Mouse (Mus musculus) spleen, embryonic (tissue): ENCODE measurements around the gene Efna1.

Source experiments
- CTCF ChIA-PET: fragments of 350-600 bp; sonication (Branson Sonifier 250); formaldehyde crosslinking; loops from one replicate; lab custom pipeline; 2022; lab: Charles Lee

Efna1 gene

DNA sequence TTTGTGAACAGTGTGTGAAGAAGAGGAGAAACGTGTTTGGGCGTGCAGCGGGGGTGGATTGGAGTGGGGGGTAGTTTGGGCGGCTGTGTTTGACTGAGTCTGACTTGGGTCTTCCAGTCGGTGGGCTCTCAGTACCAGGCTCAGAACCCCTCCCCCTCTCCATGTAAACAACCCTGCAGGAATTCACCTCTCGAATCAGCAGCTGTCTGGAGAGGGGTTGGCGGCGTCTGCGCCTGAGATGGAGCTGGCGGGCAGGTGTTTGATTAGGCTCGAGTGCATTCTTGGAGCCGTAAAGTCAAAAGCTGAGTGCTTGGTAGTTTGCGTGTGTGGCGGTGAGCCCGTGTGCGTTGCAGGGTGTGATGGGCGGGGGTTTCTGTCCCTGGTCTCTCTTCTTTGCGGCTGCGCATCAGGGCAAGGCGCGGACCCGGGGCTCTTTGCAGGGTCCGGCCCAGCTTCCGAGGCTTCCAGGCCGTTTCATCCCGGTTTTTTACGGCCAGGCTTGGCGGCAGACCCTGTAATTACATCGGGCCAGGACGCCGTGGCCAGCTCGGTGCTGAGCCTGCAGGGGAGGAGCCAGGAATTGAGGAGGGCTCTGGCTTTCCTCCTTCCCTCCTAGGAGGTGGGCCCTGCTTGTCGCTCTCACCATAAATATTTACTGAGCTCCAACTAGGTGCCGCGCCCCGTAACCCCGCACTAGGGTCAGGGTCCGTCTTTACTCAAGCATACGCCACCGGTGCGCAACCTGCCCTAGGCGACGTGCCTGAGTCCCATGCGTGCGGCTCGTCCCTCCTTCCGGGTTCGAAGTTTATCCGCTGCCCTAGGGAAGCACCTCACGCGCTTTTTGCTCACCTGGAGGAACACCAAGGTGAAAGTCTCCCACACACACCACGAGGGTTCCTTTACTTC is at the start of gene Efna1:
TSS of gene Efna1 (minus strand) at position 537 of the 906 bp plus-strand sequence.
- CTCF ChIA-PET = interaction anchor here (0.8 to 2.1 kb wide), 4 partner anchors 14 to 70 kb away, joined by 3 to 12 read pairs (median 4); partner anchors contain the start of genes Krtcap2 and Trim46

- CTCF ChIA-PET = interaction anchor here (0.5 kb wide), 1 partner anchor 400 kb away, joined by 3 read pairs; no protein-coding TSS in a partner anchor
Measured at GRCm38 (mm10) chr3:89330346-89330745, 49.4 kb upstream of the Efna1 start.

GRCm38 (mm10) chr3:89328623-89329022 is 47.7 kb upstream of the Efna1 start:
- CTCF ChIA-PET = no interaction called here

DNA sequence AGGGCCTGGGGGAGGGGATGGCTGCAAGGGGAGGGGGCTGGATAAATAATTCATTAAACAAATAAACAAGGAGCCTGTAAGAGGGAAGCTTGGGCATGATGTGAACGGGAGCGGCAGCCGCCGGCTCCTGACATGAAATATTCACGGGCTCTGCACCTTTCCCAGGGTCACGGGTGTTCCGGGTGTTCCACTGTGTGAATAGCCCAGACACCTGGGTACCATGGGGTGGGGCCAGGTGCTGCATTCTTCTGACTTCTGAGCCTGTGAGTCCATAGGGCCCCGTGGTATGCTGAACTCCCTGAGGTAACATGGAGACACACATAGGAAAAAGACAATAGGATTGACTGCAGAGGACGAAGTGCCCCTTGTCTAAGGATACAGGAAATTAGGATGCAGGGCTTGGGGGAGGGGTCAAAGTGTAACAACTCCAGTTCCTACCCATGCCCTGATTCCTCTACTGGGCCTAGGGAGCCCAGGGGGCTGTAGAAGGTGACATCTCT is 46.5 kb upstream of the Efna1 start:
- CTCF ChIA-PET = interaction anchor here (0.6 kb wide), 1 partner anchor 12 kb away, joined by 4 read pairs; no protein-coding TSS in a partner anchor

DNA sequence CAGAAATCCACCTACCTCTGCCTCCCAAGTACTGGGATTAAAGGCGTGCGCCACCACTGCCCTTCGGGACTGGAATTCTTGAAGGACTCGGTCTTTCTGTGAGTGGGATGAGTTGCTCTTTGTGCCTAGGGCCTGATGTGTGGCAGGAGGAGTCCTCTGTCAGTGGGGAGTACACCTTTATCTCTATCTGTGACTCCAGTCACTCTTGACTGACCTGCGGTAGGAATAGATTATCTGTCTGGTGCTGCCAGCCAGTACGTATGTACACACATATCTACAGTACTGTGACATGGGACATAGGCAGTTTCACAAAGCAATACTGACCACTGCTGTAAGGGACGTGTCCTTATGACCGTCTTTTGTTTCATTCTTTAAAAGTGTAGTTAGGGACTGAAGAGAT is 44.9 kb upstream of the Efna1 start:
- CTCF ChIA-PET = no interaction called here

- CTCF ChIA-PET = interaction anchor here (0.7 kb wide), 1 partner anchor 200 kb away, joined by 4 read pairs; no protein-coding TSS in a partner anchor
Measured at GRCm38 (mm10) chr3:89322514-89323165, 41.7 kb upstream of the Efna1 start, which contains the start of gene Efna3. Gene Efna3 (minus strand): TSS chr3:89322965.

GRCm38 (mm10) chr3:89322131-89322500 is 41.2 kb upstream of the Efna1 start:
- CTCF ChIA-PET = interaction anchor here (0.6 to 0.7 kb wide), 2 partner anchors 9 to 200 kb away, joined by 4 read pairs; no protein-coding TSS in a partner anchor

DNA sequence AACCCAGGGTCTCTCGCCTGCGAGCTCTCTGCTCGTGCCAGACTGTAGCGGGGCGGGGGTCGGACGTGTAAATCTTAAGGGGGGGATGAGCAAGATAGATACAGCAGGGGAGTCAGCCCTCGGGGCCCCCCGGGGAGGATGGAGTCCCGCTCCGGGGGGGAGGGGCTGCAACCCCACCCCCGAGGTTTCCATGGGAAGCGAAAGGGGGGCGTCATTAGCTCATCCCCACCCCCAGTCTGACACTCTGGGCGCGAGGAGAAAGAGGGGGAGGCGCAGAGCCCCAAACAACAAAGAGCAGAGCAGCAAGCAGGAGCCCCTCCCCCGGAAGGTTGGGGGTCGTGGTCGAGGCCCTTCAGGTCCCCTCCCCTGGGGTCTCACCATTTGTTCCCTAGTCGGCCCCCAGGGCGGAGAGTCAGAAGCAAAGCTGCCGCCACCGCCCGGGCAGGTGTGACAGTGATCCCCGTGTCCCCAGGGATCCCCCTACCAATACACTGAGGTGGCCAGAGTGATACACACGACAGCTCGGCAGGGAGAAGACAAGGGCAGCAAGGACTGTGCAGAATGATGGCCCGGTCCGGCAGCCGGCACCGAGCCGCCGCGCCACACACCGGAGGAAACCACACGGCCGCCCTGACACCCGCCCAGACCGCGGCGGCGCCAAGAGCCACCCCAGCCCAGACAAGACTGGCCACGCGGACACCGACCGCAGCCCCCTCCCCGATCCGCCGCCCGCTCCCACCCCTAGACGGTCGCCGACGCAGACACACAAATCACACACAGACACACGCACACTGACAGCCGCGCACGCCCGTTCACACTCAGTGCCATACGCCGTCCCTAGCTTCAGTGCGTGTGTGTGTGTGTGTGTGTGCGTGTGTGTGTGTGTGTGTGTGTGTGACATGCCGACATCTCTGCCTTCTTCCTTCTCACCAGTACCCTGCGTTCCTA is 40.5 kb upstream of the Efna1 start:
- CTCF ChIA-PET = interaction anchor here (0.6 to 0.7 kb wide), 4 partner anchors 10 to 1404 kb away, joined by 3 to 5 read pairs (median 4); no protein-coding TSS in a partner anchor

GRCm38 (mm10) chr3:89320581-89321182 is 39.7 kb upstream of the Efna1 start:
- CTCF ChIA-PET = interaction anchor here (0.6 to 0.7 kb wide), 3 partner anchors 22 to 1403 kb away, joined by 3 to 5 read pairs (median 3); no protein-coding TSS in a partner anchor

DNA sequence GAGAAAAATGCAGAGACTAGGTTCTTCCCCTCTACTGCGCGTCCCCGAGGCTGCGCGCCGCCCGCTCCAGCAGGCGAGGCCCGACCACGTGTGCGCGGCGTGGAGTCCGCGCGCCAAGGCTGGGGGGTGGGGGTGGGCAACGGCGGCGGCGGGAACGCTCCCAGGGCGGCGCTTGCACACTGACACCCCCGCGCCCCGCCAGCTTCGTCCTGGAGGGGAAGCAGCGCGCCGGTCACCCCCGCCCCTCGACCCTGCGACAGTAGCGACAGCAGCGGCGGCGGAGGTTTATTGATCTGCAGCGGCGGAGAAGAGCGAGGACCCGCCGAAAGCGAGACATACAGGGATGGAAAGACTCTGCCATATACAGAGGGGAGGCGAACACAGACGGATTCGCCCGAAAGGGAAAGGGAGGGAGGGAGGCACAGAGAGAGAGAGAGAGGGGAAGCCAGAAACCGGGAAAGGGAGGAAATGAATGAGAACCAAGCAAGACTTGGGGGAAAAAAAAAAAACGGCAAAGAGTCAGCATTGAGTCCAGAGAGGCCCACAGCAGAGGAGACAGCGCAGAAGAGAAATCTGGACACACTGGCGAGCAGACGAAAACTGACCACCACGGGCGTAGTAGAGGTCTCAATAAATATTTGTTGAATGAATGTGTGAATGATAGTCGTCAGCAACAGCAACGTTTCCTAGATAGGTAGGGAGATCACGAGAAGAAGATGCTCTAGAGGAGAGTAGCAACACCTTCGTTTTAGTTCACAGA is 38.8 kb upstream of the Efna1 start:
- CTCF ChIA-PET = no interaction called here

GRCm38 (mm10) chr3:89318971-89319590 is 38.1 kb upstream of the Efna1 start:
- CTCF ChIA-PET = interaction anchor here (0.6 kb wide), 3 partner anchors 49 to 823 kb away, joined by 3 to 7 read pairs (median 6); partner anchors contain the start of gene Slc50a1

GRCm38 (mm10) chr3:89318316-89318715 is 37.4 kb upstream of the Efna1 start:
- CTCF ChIA-PET = interaction anchor here (0.6 kb wide), 1 partner anchor 175 kb away, joined by 6 read pairs; no protein-coding TSS in a partner anchor

GRCm38 (mm10) chr3:89317246-89317645 is 36.3 kb upstream of the Efna1 start:
- CTCF ChIA-PET = interaction anchor here (0.7 kb wide), 2 partner anchors 68 to 431 kb away, joined by 5 to 13 read pairs; no protein-coding TSS in a partner anchor

- CTCF ChIA-PET = interaction anchor here (0.7 kb wide), 1 partner anchor 68 kb away, joined by 5 read pairs; no protein-coding TSS in a partner anchor
Measured at GRCm38 (mm10) chr3:89316833-89317232, 35.9 kb upstream of the Efna1 start.

DNA sequence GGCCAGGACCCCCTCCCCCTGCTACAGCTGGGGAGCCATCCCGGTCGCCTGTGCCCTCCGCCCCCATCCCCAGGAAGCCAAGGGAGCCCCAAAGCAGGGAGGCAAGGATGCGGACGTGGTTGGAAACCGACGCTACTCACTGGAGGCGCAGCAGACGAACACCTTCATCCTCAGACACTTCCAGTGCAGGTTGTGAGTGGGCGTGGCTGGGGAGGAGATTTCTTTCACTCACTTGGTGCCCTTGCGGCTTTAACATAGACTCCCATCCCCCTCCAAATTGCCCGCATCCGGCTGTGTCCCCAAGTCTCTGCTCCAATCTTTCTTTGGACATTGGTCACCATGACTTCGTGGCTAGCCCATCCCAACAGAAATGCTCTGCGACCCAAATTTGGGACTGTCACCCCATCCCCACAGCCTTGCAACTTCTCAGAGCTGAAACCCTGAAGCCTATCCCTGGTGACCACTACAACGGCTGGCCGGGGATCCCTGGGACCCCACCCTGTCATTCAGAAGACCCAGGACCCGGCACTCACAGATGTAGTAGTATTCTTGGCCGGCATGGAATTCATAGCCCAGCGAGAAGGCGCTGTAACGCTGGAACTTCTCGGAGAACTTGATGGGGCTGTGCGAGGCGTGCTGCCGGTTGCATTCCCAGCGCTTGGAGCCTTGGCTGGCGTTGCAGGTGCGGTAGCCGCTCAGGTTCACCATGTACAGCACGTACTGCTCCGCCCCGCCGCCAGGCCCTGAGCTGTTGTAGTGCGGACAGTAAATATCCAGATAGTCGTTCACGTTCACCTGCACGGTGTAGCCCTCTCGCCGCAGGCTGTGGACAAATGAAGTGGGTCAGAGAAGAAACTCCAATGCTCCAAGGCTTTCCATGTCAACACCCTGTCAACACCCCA is 35.2 kb upstream of the Efna1 start:
- CTCF ChIA-PET = interaction anchor here (1.1 kb wide), 1 partner anchor 17 kb away, joined by 3 read pairs; no protein-coding TSS in a partner anchor

GRCm38 (mm10) chr3:89315195-89315929 is 34.4 kb upstream of the Efna1 start:
- CTCF ChIA-PET = interaction anchor here (1.1 kb wide), 1 partner anchor 16 kb away, joined by 3 read pairs; no protein-coding TSS in a partner anchor
